Mouse (Mus musculus): ENCODE data around the gene Slc1a5. TPM values are rescaled to one million over a fixed set of nuclear protein-coding genes. Genes with fewer than 3 reads are reported as not detected.

Gene Slc1a5
- polyA plus RNA-seq, 2 experiments, result 21.7 to 80.3 TPM

DNA sequence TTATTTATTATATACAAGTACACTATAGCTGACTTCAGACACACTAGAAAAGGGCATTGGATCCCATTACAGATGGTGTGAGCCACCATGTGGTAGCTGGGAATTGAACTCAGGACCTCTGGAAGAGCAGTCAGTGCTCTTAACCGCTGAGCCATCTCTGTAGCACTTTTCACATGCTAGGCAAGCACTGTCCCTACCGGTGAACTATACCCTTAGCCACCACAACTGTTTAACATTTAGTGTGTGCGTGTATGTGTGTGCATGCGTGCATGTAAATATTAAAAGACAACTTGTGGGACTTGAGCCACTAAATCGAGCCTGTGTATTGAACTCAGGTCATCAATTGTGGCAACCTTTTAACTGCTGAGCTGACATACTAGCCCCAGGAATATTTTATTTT is 65.6 kb downstream of the Slc1a5 start:
- no peak overlapping the region for H3K9ac ChIP-seq (ENCODE audit: low read depth, low read length, severe bottlenecking)
- peaks cover 19% of the 10 kb centered on the region for H3K4me1 ChIP-seq (ENCODE audit: control insufficient read depth, insufficient read depth, low read length)
- 91% methylated on average over 5 of the region's 5 CpGs for WGBS
- H3K9me3 ChIP-seq (ENCODE audit: control insufficient read depth, low read length), result no peaks in the 10 kb centered on the region
- no peaks in the 10 kb centered on the region for H3K27me3 ChIP-seq (ENCODE audit: control insufficient read depth, insufficient read depth, low read length)
- H3K4me3 ChIP-seq (replicated peaks; ENCODE audit: low read length), result no peak overlapping the region
- TF ChIP-seq POLR2A (IDR thresholded peaks at IDR 0.05; ENCODE audit: borderline replicate concordance, extremely low read depth, insufficient read depth, insufficient read length), result no peak
- H3K4me2 ChIP-seq (replicated peaks; ENCODE audit: low read depth, low read length, severe bottlenecking), result no peak overlapping the region
- ATAC-seq (ENCODE audit: low FRiP score, low read depth), result no peak
- H3K36me3 ChIP-seq (ENCODE audit: control insufficient read depth, insufficient read depth, low read length), result peaks cover 43% of the 10 kb centered on the region
- no peak for DNase-seq (ENCODE audit: low spot score)
- no peak overlapping the region for H3K27ac ChIP-seq (replicated peaks; ENCODE audit: low read depth, low read length)

DNA sequence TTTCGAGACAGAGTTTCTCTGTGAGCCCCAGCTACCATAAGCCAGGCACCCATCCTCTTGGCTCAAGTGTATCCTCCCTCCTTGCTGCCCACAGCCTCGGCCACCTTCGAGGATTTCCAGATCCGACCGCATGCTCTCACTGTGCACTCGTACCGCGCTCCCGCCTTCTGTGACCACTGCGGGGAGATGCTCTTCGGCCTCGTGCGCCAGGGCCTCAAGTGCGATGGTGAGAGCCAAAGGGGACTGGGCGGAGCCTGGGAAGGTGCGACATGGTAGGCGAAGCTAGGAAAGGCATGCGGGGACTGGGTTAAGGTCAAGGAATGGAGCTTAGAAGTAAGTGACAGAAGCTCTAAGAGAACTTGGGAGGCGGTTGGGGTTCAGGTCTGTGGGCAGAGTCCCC is 66.4 kb downstream of the Slc1a5 start:
- H3K9ac ChIP-seq (ENCODE audit: low read depth, low read length, severe bottlenecking), result no peak overlapping the region
- TF ChIP-seq POLR2A (IDR thresholded peaks at IDR 0.05; ENCODE audit: borderline replicate concordance, extremely low read depth, insufficient read depth, insufficient read length), result no peak
- H3K4me2 ChIP-seq (replicated peaks; ENCODE audit: low read depth, low read length, severe bottlenecking), result no peak overlapping the region
- H3K4me1 ChIP-seq (ENCODE audit: control insufficient read depth, insufficient read depth, low read length), result peaks cover 19% of the 10 kb centered on the region
- ATAC-seq (ENCODE audit: low FRiP score, low read depth) (no peak), DNase-seq (ENCODE audit: low spot score) (no peak)
- no peaks in the 10 kb centered on the region for H3K27me3 ChIP-seq (ENCODE audit: control insufficient read depth, insufficient read depth, low read length)
- H3K27ac ChIP-seq (replicated peaks; ENCODE audit: low read depth, low read length), result no peak overlapping the region
- WGBS, result 80% methylated on average over 19 of the region's 19 CpGs
- H3K36me3 ChIP-seq (ENCODE audit: control insufficient read depth, insufficient read depth, low read length), result peaks cover 50% of the 10 kb centered on the region
- no peaks in the 10 kb centered on the region for H3K9me3 ChIP-seq (ENCODE audit: control insufficient read depth, low read length)
- H3K4me3 ChIP-seq (replicated peaks; ENCODE audit: low read length), result no peak overlapping the region

Other genes starting within 250 kb of the Slc1a5 start
- 24.7 and 28.5 TPM in 2 replicates for gene Arhgap35, start 166.3 kb upstream of the Slc1a5 start, polyA plus RNA-seq (2012; rRNA removed)
- 23.0 and 24.5 TPM in 2 replicates for gene Arhgap35, start 166.3 kb upstream of the Slc1a5 start, polyA plus RNA-seq (2014; fragmentation: Nextera tagmentation; extraction: Ambion mirVana)
- gene Ceacam15, start 105.6 kb upstream of the Slc1a5 start, polyA plus RNA-seq (2012; rRNA removed), result not detected in 2 replicates
- not detected in 2 replicates for gene Ceacam15, start 105.6 kb upstream of the Slc1a5 start, polyA plus RNA-seq (2014; fragmentation: Nextera tagmentation; extraction: Ambion mirVana)
- gene Ceacam9, start 59.4 kb upstream of the Slc1a5 start, polyA plus RNA-seq (2012; rRNA removed), result 0.04 and 0.10 TPM in 2 replicates
- gene Ceacam9, start 59.4 kb upstream of the Slc1a5 start, polyA plus RNA-seq (2014; fragmentation: Nextera tagmentation; extraction: Ambion mirVana), result not detected in 2 replicates
- gene Ap2s1, start 42.9 kb upstream of the Slc1a5 start, polyA plus RNA-seq (2012; rRNA removed), result 271 and 297 TPM in 2 replicates
- 271 and 295 TPM in 2 replicates for gene Ap2s1, start 42.9 kb upstream of the Slc1a5 start, polyA plus RNA-seq (2014; fragmentation: Nextera tagmentation; extraction: Ambion mirVana)
- 197 and 280 TPM in 2 replicates for gene Strn4, start 34.5 kb downstream of the Slc1a5 start, polyA plus RNA-seq (2012; rRNA removed)
- gene Strn4, start 34.5 kb downstream of the Slc1a5 start, polyA plus RNA-seq (2014; fragmentation: Nextera tagmentation; extraction: Ambion mirVana), result 109 and 137 TPM in 2 replicates
- gene Fkrp, start 35.4 kb downstream of the Slc1a5 start, polyA plus RNA-seq (2012; rRNA removed), result 29.9 and 37.6 TPM in 2 replicates
- gene Fkrp, start 35.4 kb downstream of the Slc1a5 start, polyA plus RNA-seq (2014; fragmentation: Nextera tagmentation; extraction: Ambion mirVana), result 26.9 and 32.6 TPM in 2 replicates
- gene Prkd2, start 61.6 kb downstream of the Slc1a5 start, polyA plus RNA-seq (2012; rRNA removed), result 35.9 and 48.9 TPM in 2 replicates
- 19.2 and 22.1 TPM in 2 replicates for gene Prkd2, start 61.6 kb downstream of the Slc1a5 start, polyA plus RNA-seq (2014; fragmentation: Nextera tagmentation; extraction: Ambion mirVana)
- gene Dact3, start 94.0 kb downstream of the Slc1a5 start, polyA plus RNA-seq (2012; rRNA removed), result 64.3 and 89.3 TPM in 2 replicates
- 11.5 and 13.7 TPM in 2 replicates for gene Dact3, start 94.0 kb downstream of the Slc1a5 start, polyA plus RNA-seq (2014; fragmentation: Nextera tagmentation; extraction: Ambion mirVana)
- gene Gng8, start 110.4 kb downstream of the Slc1a5 start, polyA plus RNA-seq (2012; rRNA removed), result 63.3 and 92.7 TPM in 2 replicates
- gene Gng8, start 110.4 kb downstream of the Slc1a5 start, polyA plus RNA-seq (2014; fragmentation: Nextera tagmentation; extraction: Ambion mirVana), result 17.8 and 21.1 TPM in 2 replicates
- gene Ptgir, start 125.2 kb downstream of the Slc1a5 start, polyA plus RNA-seq (2012; rRNA removed), result 3.6 and 4.1 TPM in 2 replicates
- 2.3 and 2.8 TPM in 2 replicates for gene Ptgir, start 125.2 kb downstream of the Slc1a5 start, polyA plus RNA-seq (2014; fragmentation: Nextera tagmentation; extraction: Ambion mirVana)
- gene Calm3, start 142.8 kb downstream of the Slc1a5 start, polyA plus RNA-seq (2012; rRNA removed), result 281 and 320 TPM in 2 replicates
- 156 and 164 TPM in 2 replicates for gene Calm3, start 142.8 kb downstream of the Slc1a5 start, polyA plus RNA-seq (2014; fragmentation: Nextera tagmentation; extraction: Ambion mirVana)
- 12.8 and 13.9 TPM in 2 replicates for gene Pnmal2, start 163.3 kb downstream of the Slc1a5 start, polyA plus RNA-seq (2012; rRNA removed)
- gene Pnmal2, start 163.3 kb downstream of the Slc1a5 start, polyA plus RNA-seq (2014; fragmentation: Nextera tagmentation; extraction: Ambion mirVana), result 16.5 and 18.8 TPM in 2 replicates
- 0.33 and 0.49 TPM in 2 replicates for gene Pnmal1, start 178.3 kb downstream of the Slc1a5 start, polyA plus RNA-seq (2012; rRNA removed)
- gene Pnmal1, start 178.3 kb downstream of the Slc1a5 start, polyA plus RNA-seq (2014; fragmentation: Nextera tagmentation; extraction: Ambion mirVana), result 0.43 and 0.58 TPM in 2 replicates
- 0.29 and 0.34 TPM in 2 replicates for gene Gm42372, start 201.7 kb downstream of the Slc1a5 start, polyA plus RNA-seq (2012; rRNA removed)
- 0.17 and 0.23 TPM in 2 replicates for gene Gm42372, start 201.7 kb downstream of the Slc1a5 start, polyA plus RNA-seq (2014; fragmentation: Nextera tagmentation; extraction: Ambion mirVana)
- gene Ccdc8, start 211.4 kb downstream of the Slc1a5 start, polyA plus RNA-seq (2012; rRNA removed), result 39.7 and 40.7 TPM in 2 replicates
- 25.5 and 27.2 TPM in 2 replicates for gene Ccdc8, start 211.4 kb downstream of the Slc1a5 start, polyA plus RNA-seq (2014; fragmentation: Nextera tagmentation; extraction: Ambion mirVana)
- gene Ppp5c, start 246.6 kb downstream of the Slc1a5 start, polyA plus RNA-seq (2012; rRNA removed), result 193 and 237 TPM in 2 replicates
- 100 and 105 TPM in 2 replicates for gene Ppp5c, start 246.6 kb downstream of the Slc1a5 start, polyA plus RNA-seq (2014; fragmentation: Nextera tagmentation; extraction: Ambion mirVana)

All from limb, embryonic 14.5 days (tissue).